Mouse (Mus musculus) ovary, adult 18-20 months (tissue): ENCODE data around the gene Ap3m1.

Source experiments
- DNase-seq: peaks from one replicate; pipeline ENCODE4 v3.0.0; 2022; ENCODE audit warnings: low spot score, mixed read lengths

Gene Ap3m1

GRCm38 (mm10) chr14:21069594-21069993, 17.3 kb upstream of the Ap3m1 start:
- DNase-seq: no peak

GRCm38 (mm10) chr14:21065490-21066162, 13.3 kb upstream of the Ap3m1 start:
- DNase-seq: no peak

- DNase-seq: no peak
Measured at GRCm38 (mm10) chr14:21064321-21064720, 12.0 kb upstream of the Ap3m1 start.

DNA sequence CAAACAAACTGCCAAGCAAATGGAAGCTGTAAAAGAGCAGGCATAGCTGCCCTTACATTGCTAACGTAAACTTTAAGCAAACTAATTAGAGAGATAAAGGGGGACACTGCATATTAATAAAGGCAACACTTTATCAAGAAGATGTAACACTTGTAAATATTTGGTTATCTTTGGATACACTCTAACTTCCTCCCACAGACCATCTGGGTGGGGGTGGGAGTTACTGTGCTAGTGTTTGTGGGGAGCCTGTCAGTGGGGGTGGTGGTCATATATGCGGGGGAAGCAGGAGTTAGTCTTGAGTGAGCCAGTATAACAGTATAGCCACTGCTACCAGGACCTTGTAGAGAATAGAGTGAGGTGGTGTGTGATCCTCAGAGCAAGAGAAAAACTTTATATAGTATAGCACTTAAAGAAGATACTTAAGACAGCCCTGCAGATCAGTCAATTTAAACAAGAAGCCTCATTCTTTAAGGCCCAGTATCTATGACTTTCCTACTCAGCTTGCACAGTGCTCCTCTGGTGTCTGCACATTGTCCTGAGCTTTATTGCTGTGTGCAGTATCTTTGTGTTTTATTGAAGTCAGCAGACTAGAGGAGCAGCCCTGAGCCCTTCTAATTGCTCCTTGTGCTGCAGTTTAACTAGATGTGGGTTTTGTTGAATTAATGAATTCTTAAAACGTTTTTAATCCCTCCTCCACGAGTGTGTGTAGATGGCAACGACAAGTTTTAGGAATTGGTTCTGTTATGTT, 10.6 kb upstream of the Ap3m1 start:
- DNase-seq: no peak

GRCm38 (mm10) chr14:21058972-21059371, 6.7 kb upstream of the Ap3m1 start:
- no peak for DNase-seq

DNA sequence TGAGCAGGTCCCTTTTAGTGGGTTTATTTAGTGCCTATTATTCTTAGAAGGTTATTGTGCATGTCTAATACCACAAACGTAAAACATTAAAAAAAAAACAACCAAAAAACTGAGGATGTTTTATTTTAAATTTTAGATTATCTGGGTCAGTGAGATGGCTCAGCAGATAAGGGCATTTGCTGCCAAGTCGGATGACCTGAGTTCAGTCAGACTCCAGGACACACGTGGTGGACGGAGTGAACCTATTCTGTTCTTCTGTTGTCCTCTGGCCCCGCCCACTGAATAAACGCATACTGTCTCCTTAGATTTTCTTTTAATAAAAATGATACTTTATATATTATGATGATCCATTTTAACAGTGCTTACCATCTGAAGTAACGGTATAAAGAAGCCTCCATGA, 1.3 kb upstream of the Ap3m1 start:
- no peak for DNase-seq

- DNase-seq: no peak
Measured at GRCm38 (mm10) chr14:21053151-21053550, 843 bp upstream of the Ap3m1 start.

- DNase-seq: peak; percentile 67
Measured at GRCm38 (mm10) chr14:21052781-21053130, 448 bp upstream of the Ap3m1 start.

- DNase-seq: no peak
Measured at GRCm38 (mm10) chr14:21051380-21052111, 762 bp downstream of the Ap3m1 start.

- DNase-seq: no peak
Measured at GRCm38 (mm10) chr14:21050734-21051133, 1.6 kb downstream of the Ap3m1 start.

GRCm38 (mm10) chr14:21048879-21049278, 3.4 kb downstream of the Ap3m1 start:
- DNase-seq: no peak

DNA sequence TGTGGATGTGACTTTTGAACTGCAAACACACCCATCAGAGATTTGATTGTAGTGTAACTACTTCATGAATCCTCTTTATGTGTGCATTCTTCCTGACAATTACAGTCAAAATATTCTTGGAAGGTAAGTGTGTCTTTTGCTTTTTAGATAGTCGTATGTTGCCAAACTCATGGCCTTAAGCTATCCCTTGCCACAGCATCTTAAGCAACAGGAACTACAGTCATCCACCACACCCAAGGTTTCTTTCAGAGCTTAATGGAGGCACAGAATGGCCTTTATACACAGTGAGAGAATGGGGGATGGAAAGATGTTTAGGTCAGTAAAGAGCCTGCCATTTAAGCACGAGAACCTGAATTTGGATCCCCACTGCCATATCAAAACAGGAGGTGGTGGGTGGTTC, 4.5 kb downstream of the Ap3m1 start:
- DNase-seq: no peak

DNA sequence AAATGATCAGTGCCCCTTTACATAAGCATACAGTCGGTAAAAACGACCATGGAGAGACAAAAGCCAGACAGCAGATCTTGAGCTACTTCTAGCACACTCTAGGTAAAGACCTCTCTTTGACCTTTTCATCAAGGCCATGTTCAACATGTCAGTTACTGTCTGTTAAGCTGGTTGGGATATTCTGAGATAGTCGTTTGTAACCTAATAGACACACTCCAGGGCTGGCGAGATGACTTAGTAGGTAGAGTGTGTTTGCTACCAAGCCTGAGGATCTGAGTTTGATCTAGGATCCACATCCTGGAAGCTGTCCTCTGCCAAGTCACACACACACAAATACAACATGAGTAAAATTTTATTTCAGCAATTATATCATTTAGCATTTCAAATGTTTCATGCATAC, 12.7 kb downstream of the Ap3m1 start:
- no peak for DNase-seq

DNA sequence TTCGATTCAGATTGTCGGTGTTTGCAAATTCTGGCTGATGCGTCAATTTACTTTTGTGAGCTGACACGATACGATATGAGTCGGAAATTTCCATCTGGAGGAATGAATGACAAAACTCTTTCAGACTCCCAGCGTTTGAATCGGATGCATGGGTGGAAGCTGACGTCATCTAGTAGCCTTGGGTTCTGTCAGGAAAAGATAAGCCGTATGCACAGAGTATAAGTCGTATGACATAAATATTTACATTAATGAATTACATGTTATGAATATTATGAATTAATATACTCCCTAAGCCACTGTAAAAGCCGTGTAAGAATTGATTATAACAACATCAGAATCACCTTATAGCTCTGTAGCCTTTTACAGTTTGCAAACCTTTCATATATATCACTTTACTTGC, 13.2 kb downstream of the Ap3m1 start:
- DNase-seq: no peak

DNA sequence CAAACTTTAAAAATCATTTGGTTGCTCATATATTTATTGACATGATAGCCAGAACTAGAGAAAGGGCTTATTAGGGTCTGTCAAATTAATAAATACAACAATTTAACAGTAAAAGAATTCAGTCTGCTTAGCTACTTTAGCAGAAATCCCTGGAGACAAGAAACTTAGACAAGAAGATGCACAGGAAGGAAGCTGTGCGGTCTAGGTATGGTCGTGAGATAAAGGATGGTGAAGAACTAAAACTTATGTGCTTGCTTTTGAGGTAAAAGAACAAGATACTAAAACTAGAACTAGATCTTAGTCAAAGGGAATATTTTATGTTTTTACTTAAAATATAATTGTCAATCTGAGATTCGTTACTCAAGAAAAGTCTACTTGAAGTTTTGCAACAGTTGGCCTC, 17.5 kb downstream of the Ap3m1 start:
- DNase-seq: no peak

DNA sequence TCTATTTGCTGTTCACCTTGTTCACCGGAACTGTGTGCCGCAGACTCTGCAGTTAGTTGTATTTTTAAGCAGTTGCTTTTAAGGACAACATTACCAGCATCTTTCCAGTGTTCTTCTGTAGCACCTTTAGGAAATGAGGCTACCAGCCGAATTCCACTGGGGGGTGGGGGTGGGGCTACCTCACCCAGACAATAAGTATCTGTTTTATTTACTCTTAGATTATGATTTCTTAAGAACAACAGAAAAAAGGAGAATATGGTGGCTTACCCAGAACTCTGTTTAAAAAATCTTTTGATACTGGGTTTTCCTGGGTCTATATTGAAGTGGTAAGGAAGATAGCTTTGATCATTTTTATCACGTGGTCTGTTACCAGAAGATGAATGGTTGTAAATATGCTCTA, 18.0 kb downstream of the Ap3m1 start:
- DNase-seq: no peak

DNA sequence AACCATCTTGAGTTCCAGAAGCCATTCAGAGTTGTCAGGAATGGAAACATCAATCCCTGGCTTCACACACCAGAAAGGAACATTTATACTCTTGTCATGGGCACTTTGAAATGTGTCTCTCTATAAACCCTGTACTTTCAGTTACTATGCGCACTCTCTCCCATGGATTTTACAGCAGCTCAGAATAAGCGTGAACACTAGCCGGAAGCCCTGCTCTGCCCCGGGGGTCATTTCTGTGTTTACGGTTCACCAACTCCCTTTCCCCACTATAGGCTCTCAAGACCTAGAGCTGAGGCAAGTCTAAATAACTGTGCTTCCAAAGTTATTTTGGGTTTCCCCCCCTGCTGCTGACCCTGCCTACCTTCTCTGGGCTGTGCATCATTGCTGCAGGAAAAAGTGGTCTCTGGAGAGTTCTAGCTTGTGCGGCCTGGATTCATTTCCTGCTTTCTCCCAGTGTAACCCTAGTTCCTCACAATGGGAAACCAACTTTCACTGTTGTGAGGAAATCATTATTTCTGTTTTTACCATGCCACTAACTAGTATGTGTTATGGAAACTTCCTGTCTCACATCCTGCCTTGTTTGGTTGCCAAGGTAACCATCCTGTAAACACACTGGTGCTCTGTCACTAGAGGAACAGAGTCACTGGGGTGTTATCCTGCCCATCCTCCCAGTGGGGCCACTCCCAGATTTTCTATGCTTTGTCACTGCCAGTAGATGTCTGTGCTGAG, 20.4 kb downstream of the Ap3m1 start:
- no peak for DNase-seq

DNA sequence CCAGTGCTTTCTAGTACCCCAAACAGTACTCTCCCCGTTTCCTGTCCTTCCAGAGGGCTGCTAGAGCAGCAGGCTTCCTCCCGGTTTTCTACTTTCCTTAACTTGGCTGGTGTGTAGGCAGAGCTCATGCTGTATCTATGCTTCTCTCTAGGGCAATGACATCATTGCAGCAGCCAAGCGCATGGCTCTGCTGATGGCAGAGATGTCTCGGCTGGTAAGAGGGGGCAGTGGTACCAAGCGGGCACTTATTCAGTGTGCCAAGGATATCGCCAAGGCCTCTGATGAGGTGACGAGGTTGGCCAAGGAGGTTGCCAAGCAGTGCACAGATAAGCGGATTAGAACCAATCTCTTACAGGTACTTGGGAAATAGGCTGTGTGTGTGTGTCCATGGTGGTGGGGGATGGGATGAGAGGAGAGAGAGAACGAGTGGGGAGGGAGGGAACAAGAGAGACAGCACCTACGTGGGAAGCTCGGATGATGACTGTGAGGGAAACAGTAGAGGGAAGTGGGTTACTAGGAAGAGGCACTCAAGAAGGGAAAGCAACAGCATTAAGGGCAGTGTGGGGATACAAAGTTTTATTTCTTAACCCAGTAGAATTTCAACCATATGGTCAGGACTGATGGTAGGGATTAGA, 23.2 kb downstream of the Ap3m1 start:
- DNase-seq: no peak

- DNase-seq: no peak
Measured at GRCm38 (mm10) chr14:21027542-21027941, 24.8 kb downstream of the Ap3m1 start.

DNA sequence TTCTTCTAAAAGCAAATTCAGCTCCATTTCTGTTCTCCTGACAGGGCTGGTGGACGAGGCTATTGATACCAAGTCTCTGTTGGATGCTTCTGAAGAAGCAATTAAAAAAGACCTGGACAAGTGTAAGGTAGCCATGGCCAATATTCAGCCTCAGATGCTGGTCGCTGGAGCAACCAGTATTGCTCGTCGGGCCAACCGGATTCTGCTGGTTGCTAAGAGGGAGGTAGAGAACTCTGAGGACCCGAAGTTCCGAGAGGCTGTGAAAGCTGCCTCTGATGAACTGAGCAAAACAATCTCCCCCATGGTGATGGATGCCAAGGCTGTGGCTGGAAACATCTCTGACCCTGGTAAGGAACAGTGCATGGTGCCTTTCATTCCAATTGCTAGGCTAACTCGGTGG, 31.9 kb downstream of the Ap3m1 start:
- DNase-seq: no peak

DNA sequence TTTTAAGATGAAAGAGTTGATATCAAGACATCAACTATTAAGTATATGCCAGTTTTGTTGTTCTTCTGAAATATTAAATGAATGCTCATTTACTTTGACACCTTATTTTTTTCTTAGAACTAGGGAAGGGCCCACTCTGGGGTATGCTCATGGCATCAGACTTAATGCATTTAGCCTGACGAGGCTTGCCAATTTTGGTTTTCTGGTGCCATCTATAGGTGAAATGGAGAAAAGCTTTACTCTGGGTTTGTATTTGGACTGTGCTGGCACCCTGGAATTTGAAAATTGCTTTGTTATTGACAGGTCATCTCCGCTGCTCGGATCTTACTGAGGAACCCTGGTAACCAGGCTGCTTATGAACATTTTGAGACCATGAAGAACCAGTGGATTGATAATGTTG, 33.3 kb downstream of the Ap3m1 start:
- DNase-seq: no peak

DNA sequence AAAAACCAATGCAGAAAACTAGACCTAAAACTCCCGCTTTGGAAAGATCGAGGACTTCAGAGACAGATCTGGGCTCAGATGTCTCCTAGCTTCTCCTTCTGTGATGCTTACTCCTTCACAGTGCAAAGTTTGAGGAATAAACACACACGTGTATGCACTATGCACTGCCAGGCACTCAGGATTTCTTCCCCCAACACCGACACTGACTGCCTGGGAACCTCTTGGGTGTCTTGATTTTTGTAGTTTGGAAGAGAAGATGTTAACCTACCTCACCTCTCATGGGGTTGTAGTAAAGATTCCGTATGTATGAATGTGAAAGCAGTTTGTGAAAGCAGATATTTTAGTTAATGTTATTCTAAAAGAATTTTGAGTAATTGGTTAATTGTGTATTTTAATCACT, 34.4 kb downstream of the Ap3m1 start:
- no peak for DNase-seq
